Mouse (Mus musculus): ENCODE measurements at regions not wholly inside any gene's neighbourhood (a gene's known extent, or its start where the extent isn't known, plus 50 kb on each side); places are given as distances from the start of the nearest gene placed in this dataset.

DNA sequence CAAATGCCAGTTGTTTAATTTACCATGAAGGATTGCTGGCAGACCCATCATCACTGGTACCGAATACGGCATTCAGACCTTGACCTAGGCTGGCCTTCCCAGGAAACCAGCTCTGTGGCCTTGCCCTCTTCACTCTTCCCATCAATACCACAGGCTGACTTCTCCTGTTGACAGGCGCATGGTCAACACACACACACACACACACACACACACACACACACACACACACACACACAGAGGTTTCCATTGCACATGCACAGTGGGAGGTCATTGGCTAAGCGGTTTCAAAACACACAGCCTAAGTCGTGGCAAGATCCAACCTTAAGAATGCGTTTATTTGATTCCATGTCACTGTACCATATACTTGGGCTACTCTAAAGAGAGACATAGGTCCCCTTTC is 298.7 kb upstream of the Klf3 start:
- ATAC-seq (ENCODE audit: insufficient number of reproducible peaks, insufficient read depth, low FRiP score, low read depth), result no peak
- no peak overlapping the region for H3K4me3 ChIP-seq (ENCODE audit: low read depth, low read length)
- no peaks in the 10 kb centered on the region for H3K36me3 ChIP-seq (ENCODE audit: control insufficient read depth, insufficient read depth, low read length)
- H3K27me3 ChIP-seq (ENCODE audit: control insufficient read depth, insufficient read depth, low read length), result no peaks in the 10 kb centered on the region
- peaks cover 22% of the 10 kb centered on the region; the same call in 1 of the 2 replicates for H3K4me1 ChIP-seq (ENCODE audit: control insufficient read depth, insufficient read depth, low read length)
- H3K9ac ChIP-seq (replicated peaks; ENCODE audit: low read depth, low read length), result no peak overlapping the region
- no peaks in the 10 kb centered on the region for H3K9me3 ChIP-seq (ENCODE audit: control insufficient read depth, low read depth, low read length)
- no peak overlapping the region for H3K4me2 ChIP-seq (replicated peaks; ENCODE audit: low read depth, low read length)
- WGBS, result 60% methylated on average over 6 of the region's 6 CpGs
- H3K27ac ChIP-seq (ENCODE audit: low read length), result peak overlapping the region; percentile 86; the same call in 1 of the 2 replicates

DNA sequence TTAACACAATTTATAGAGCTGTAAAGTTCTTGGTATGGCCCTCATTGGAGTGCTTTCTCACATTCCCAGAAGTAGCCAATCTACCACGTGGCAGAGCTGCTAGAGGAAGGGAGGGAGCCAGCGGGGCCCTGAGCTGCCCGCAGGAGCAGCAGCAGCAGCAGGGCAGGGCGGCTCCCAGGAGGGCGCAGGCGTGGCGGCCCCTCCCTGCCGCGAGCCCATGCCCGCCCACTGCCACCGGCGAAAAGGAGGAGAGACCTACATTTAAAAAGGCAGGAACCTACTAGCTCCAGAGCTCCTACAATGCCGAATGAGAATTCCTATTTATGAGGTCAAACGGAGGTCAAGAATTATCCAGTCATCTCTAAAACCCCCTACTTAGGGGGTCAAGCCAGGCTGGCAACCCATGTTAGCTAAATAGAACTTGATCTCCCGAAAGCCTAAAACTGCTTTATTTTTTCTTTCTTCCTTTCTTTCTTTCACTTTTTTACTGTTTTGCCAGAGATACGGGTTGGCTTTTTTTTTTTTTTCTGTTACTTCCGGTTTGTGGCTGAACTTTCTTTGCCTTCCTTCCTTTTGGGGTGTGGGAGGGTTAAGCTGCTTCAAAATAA is 297.9 kb upstream of the Klf3 start:
- 2% methylated on average over 17 of the region's 17 CpGs for WGBS
- Histone ChIP-seq H3K4me2 (replicated peaks; ENCODE audit: low read depth, low read length) (peak overlapping the region; percentile 50), H3K4me1 (ENCODE audit: control insufficient read depth, insufficient read depth, low read length) (peaks cover 22% of the 10 kb centered on the region; the same call in 1 of the 2 replicates), H3K27me3 (ENCODE audit: control insufficient read depth, insufficient read depth, low read length) (no peaks in the 10 kb centered on the region), H3K4me3 (ENCODE audit: low read depth, low read length) (peak overlapping the region; percentile 15), H3K27ac (ENCODE audit: low read length) (peak overlapping the region; percentile 86), H3K9ac (replicated peaks; ENCODE audit: low read depth, low read length) (no peak overlapping the region), H3K36me3 (ENCODE audit: control insufficient read depth, insufficient read depth, low read length) (no peaks in the 10 kb centered on the region), H3K9me3 (ENCODE audit: control insufficient read depth, low read depth, low read length) (no peaks in the 10 kb centered on the region)
- ATAC-seq (ENCODE audit: insufficient number of reproducible peaks, insufficient read depth, low FRiP score, low read depth), result peak; percentile 86

- no peak for ATAC-seq (ENCODE audit: insufficient number of reproducible peaks, insufficient read depth, low FRiP score, low read depth)
- Histone ChIP-seq H3K9me3 (ENCODE audit: control insufficient read depth, low read depth, low read length) (no peaks in the 10 kb centered on the region), H3K36me3 (ENCODE audit: control insufficient read depth, insufficient read depth, low read length) (no peaks in the 10 kb centered on the region), H3K27ac (ENCODE audit: low read length) (peak overlapping the region; percentile 86), H3K4me1 (ENCODE audit: control insufficient read depth, insufficient read depth, low read length) (peaks cover 22% of the 10 kb centered on the region; the same call in 1 of the 2 replicates), H3K4me3 (ENCODE audit: low read depth, low read length) (peak overlapping the region; percentile 15), H3K27me3 (ENCODE audit: control insufficient read depth, insufficient read depth, low read length) (no peaks in the 10 kb centered on the region), H3K4me2 (replicated peaks; ENCODE audit: low read depth, low read length) (peak overlapping the region; percentile 50), H3K9ac (replicated peaks; ENCODE audit: low read depth, low read length) (no peak overlapping the region)
- WGBS, result 2% methylated on average over 15 of the region's 15 CpGs
These were observed 297.2 kb upstream of the Klf3 start for GRCm38 (mm10) chr5:64505835-64506600.

GRCm38 (mm10) chr5:64508565-64508964 is 294.6 kb upstream of the Klf3 start:
- Histone ChIP-seq H3K4me3 (ENCODE audit: low read depth, low read length) (no peak overlapping the region), H3K36me3 (ENCODE audit: control insufficient read depth, insufficient read depth, low read length) (no peaks in the 10 kb centered on the region), H3K4me1 (ENCODE audit: control insufficient read depth, insufficient read depth, low read length) (peaks cover 17% of the 10 kb centered on the region; the same call in 1 of the 2 replicates), H3K4me2 (replicated peaks; ENCODE audit: low read depth, low read length) (no peak overlapping the region), H3K27me3 (ENCODE audit: control insufficient read depth, insufficient read depth, low read length) (no peaks in the 10 kb centered on the region), H3K9me3 (ENCODE audit: control insufficient read depth, low read depth, low read length) (no peaks in the 10 kb centered on the region), H3K27ac (ENCODE audit: low read length) (no peak overlapping the region), H3K9ac (replicated peaks; ENCODE audit: low read depth, low read length) (no peak overlapping the region)
- no peak; the same call in 1 of the 2 replicates for ATAC-seq (ENCODE audit: insufficient number of reproducible peaks, insufficient read depth, low FRiP score, low read depth)
- 68% methylated on average over 2 of the region's 2 CpGs for WGBS

DNA sequence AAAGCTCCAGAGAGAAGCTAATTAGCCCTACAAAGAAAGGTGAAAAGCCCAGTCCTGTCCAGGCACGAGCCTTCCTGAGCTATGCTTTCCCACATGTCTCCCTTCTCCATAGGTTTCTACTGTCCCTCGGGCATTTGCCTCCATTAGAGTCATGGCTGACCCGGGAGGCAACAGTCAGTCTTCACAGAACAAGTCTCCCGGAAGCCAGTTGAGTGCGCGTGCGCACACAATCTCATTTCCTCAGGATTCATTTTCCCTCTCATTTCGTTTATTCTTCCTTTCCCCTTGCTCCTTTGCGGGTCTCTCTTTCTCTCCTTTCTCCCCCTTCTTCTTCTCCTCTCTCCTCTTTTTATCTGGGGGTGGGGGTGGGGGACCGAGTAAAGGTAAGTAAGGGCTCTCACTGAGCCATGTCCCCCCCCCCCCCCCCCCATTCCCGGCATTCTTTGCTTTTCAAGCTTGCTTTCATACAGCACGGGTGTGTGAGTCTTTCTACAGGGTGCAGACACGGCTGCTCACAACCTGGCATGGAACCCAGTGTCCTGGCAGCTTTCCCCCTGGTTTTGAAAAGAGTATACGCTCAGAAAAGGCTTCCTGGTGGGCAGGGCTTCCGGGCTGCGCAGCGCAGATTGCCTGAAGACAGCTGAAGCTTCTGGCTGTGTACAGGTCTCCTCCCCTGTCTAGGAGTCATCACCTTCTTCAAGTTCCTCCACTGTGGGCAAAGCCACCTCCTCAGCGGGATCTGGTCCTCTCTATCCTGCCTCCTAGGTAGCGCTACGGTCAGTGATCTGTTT is 289.8 kb upstream of the Klf3 start:
- H3K4me1 ChIP-seq (ENCODE audit: control insufficient read depth, insufficient read depth, low read length), result 0 out of 2 replicates have a peak, but pooled peaks cover 4% of the 10 kb centered on the region

DNA sequence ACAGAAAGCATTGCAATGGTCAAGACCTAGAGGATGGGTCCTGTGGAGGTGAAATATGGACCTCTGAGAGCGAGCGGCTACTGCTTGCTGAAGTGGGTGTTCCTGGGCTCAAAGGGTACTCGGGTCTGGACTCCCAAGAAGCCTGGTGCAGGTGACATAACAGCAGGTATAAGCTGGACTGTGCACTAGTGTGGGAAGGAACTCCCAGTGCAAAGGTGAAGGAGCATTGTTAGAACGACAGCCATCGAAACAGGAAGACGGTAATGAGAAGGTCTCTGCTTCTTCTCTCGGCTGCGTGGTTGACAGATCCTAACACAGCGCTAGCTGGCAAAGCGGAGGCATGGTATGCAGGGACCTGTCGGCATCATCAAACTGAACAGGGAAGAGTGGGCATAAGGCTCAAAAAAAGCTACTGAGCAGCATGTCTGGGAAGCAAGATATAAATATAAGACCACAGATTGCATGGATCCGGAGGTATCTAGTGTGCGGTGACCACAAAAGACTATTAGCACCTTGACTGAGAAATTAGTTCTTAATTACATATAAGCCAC is 287.0 kb upstream of the Klf3 start:
- 82% methylated on average over 13 of the region's 13 CpGs for WGBS
- Histone ChIP-seq H3K4me2 (replicated peaks; ENCODE audit: low read depth, low read length) (no peak overlapping the region), H3K27me3 (ENCODE audit: control insufficient read depth, insufficient read depth, low read length) (no peaks in the 10 kb centered on the region), H3K9ac (replicated peaks; ENCODE audit: low read depth, low read length) (no peak overlapping the region), H3K27ac (ENCODE audit: low read length) (no peak overlapping the region), H3K36me3 (ENCODE audit: control insufficient read depth, insufficient read depth, low read length) (no peaks in the 10 kb centered on the region), H3K4me3 (ENCODE audit: low read depth, low read length) (no peak overlapping the region), H3K9me3 (ENCODE audit: control insufficient read depth, low read depth, low read length) (no peaks in the 10 kb centered on the region), H3K4me1 (ENCODE audit: control insufficient read depth, insufficient read depth, low read length) (0 out of 2 replicates have a peak, but pooled peaks cover 4% of the 10 kb centered on the region)
- ATAC-seq (ENCODE audit: insufficient number of reproducible peaks, insufficient read depth, low FRiP score, low read depth), result no peak

More for the DNA sequence above, 289.8 kb upstream of the Klf3 start:
- Histone ChIP-seq H3K27ac (ENCODE audit: low read length) (no peak overlapping the region), H3K9me3 (ENCODE audit: control insufficient read depth, low read depth, low read length) (no peaks in the 10 kb centered on the region), H3K4me3 (ENCODE audit: low read depth, low read length) (no peak overlapping the region), H3K36me3 (ENCODE audit: control insufficient read depth, insufficient read depth, low read length) (no peaks in the 10 kb centered on the region), H3K9ac (replicated peaks; ENCODE audit: low read depth, low read length) (no peak overlapping the region), H3K27me3 (ENCODE audit: control insufficient read depth, insufficient read depth, low read length) (no peaks in the 10 kb centered on the region), H3K4me2 (replicated peaks; ENCODE audit: low read depth, low read length) (no peak overlapping the region)
- 79% methylated on average over 20 of the region's 20 CpGs for WGBS
- no peak for ATAC-seq (ENCODE audit: insufficient number of reproducible peaks, insufficient read depth, low FRiP score, low read depth)

DNA sequence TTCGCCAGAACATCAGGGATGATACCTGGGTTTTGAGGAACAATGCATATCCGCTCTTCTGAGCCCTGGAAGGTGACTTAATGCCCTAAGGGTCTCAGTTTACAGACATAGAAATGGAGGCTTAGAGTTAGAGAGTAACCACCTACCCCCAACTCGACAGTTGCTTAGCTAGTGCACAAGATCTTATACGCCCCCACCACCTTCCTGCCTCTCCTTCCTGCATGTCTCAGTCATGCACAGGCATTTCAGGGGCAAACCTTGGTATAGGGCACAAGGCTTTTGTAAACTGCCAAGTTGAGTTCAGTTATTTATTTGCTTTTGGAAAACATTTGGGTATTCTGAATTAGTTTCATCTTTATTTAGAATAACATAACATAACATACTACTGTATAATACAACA is 285.9 kb upstream of the Klf3 start:
- no peak overlapping the region for H3K9ac ChIP-seq (replicated peaks; ENCODE audit: low read depth, low read length)
- no peak for ATAC-seq (ENCODE audit: insufficient number of reproducible peaks, insufficient read depth, low FRiP score, low read depth)
- H3K36me3 ChIP-seq (ENCODE audit: control insufficient read depth, insufficient read depth, low read length), result no peaks in the 10 kb centered on the region
- H3K27me3 ChIP-seq (ENCODE audit: control insufficient read depth, insufficient read depth, low read length), result no peaks in the 10 kb centered on the region
- H3K9me3 ChIP-seq (ENCODE audit: control insufficient read depth, low read depth, low read length), result no peaks in the 10 kb centered on the region
- WGBS, result 88% methylated on average over 4 of the region's 4 CpGs
- 0 out of 2 replicates have a peak, but pooled peaks cover 4% of the 10 kb centered on the region for H3K4me1 ChIP-seq (ENCODE audit: control insufficient read depth, insufficient read depth, low read length)
- H3K27ac ChIP-seq (ENCODE audit: low read length), result no peak overlapping the region
- H3K4me2 ChIP-seq (replicated peaks; ENCODE audit: low read depth, low read length), result no peak overlapping the region
- H3K4me3 ChIP-seq (ENCODE audit: low read depth, low read length), result no peak overlapping the region

DNA sequence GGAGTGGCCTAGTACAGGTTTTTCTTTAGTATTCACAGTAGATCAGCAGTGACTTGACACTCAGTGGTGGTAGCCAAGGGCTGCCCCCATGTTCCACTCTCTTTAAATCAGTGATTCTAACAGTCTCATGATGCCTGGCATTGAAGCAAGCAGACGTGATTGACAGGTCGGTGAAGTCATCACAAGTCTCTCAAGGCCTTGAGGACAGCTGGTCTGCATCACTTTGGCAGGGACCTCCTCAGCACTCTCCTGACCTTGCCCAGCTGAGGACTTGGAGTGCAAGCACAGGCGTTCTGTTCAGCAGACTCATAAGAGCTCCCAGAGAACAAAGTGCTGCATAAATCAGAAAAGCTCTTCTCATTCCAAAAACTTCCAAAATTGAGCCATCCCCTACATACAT is 285.4 kb upstream of the Klf3 start:
- H3K36me3 ChIP-seq (ENCODE audit: control insufficient read depth, insufficient read depth, low read length), result no peaks in the 10 kb centered on the region
- H3K4me3 ChIP-seq (ENCODE audit: low read depth, low read length), result no peak overlapping the region
- H3K27me3 ChIP-seq (ENCODE audit: control insufficient read depth, insufficient read depth, low read length), result no peaks in the 10 kb centered on the region
- ATAC-seq (ENCODE audit: insufficient number of reproducible peaks, insufficient read depth, low FRiP score, low read depth), result no peak
- no peak overlapping the region for H3K9ac ChIP-seq (replicated peaks; ENCODE audit: low read depth, low read length)
- H3K4me1 ChIP-seq (ENCODE audit: control insufficient read depth, insufficient read depth, low read length), result 0 out of 2 replicates have a peak, but pooled peaks cover 4% of the 10 kb centered on the region
- 39% methylated on average over 3 of the region's 3 CpGs for whole genome bisulfite sequencing
- no peaks in the 10 kb centered on the region for H3K9me3 ChIP-seq (ENCODE audit: control insufficient read depth, low read depth, low read length)
- no peak overlapping the region for H3K4me2 ChIP-seq (replicated peaks; ENCODE audit: low read depth, low read length)
- no peak overlapping the region; the same call in 1 of the 2 replicates for H3K27ac ChIP-seq (ENCODE audit: low read length)
